Mouse (Mus musculus) right cerebral cortex, postnatal 25 days (tissue): ENCODE results near the gene Nfkbil1.
"Not testable (repeated sequence)": the region's sequence is repeated elsewhere in the genome, so short reads cannot be mapped to it uniquely, and the experiment has no call there.

Experiments
- DNase-seq: peaks from one replicate; pipeline ENCODE4 v3.0.0; 2022

Gene Nfkbil1

GRCm38 (mm10) chr17:35234090-35234489, 1.5 kb downstream of the Nfkbil1 start:
- DNase-seq, result not testable (repeated sequence)

GRCm38 (mm10) chr17:35233114-35233980, 2.2 kb downstream of the Nfkbil1 start, which contains the start of gene Atp6v1g2:
Gene Atp6v1g2, plus strand, starts transcription at chr17:35233660.
- no peak for DNase-seq

GRCm38 (mm10) chr17:35232659-35233058, 2.9 kb downstream of the Nfkbil1 start:
- no peak for DNase-seq

- peak; percentile 78 for DNase-seq
Observed at GRCm38 (mm10) chr17:35232043-35232442, 3.5 kb downstream of the Nfkbil1 start.

- no peak for DNase-seq
Observed at GRCm38 (mm10) chr17:35231022-35231421, 4.6 kb downstream of the Nfkbil1 start.

- no peak for DNase-seq
Observed at GRCm38 (mm10) chr17:35226561-35227046, 9.0 kb downstream of the Nfkbil1 start.

- no peak for DNase-seq
Observed at GRCm38 (mm10) chr17:35225456-35225855, 10.1 kb downstream of the Nfkbil1 start.

GRCm38 (mm10) chr17:35224641-35225040, 11.0 kb downstream of the Nfkbil1 start:
- DNase-seq, result no peak

GRCm38 (mm10) chr17:35222299-35222698, 13.3 kb downstream of the Nfkbil1 start:
- no peak for DNase-seq

GRCm38 (mm10) chr17:35220156-35220952, 15.2 kb downstream of the Nfkbil1 start, which contains the start of gene Gm16181:
Gene Gm16181, plus strand, starts transcription at chr17:35220834.
- DNase-seq, result no peak

- DNase-seq, result no peak
Observed at GRCm38 (mm10) chr17:35219601-35220041, 16.0 kb downstream of the Nfkbil1 start.

GRCm38 (mm10) chr17:35218516-35219193, 16.9 kb downstream of the Nfkbil1 start:
- no peak for DNase-seq

- no peak for DNase-seq
Observed at GRCm38 (mm10) chr17:35213071-35213470, 22.5 kb downstream of the Nfkbil1 start.

GRCm38 (mm10) chr17:35210593-35210992, 25.0 kb downstream of the Nfkbil1 start:
- no peak for DNase-seq

- DNase-seq, result no peak
Observed at GRCm38 (mm10) chr17:35209785-35210535, 25.6 kb downstream of the Nfkbil1 start.

- no peak for DNase-seq
Observed at GRCm38 (mm10) chr17:35205380-35205769, 30.2 kb downstream of the Nfkbil1 start.

GRCm38 (mm10) chr17:35204494-35205379, 30.9 kb downstream of the Nfkbil1 start, which contains the start of gene Lta:
Gene Lta, minus strand, starts transcription at chr17:35205351.
- DNase-seq, result no peak

- no peak for DNase-seq
Observed at GRCm38 (mm10) chr17:35202442-35202841, 33.1 kb downstream of the Nfkbil1 start.

GRCm38 (mm10) chr17:35201787-35202186, 33.8 kb downstream of the Nfkbil1 start, which contains the start of gene Tnf:
Gene Tnf, minus strand, starts transcription at chr17:35202007.
- DNase-seq, result no peak

- no peak for DNase-seq
Observed at GRCm38 (mm10) chr17:35201128-35201527, 34.5 kb downstream of the Nfkbil1 start.

GRCm38 (mm10) chr17:35200398-35200797, 35.2 kb downstream of the Nfkbil1 start:
- no peak for DNase-seq
